Mouse (Mus musculus) CH12.LX (cell line): ENCODE measurements around the gene Pdcd1.

Experiments
- CTCF ChIP-seq, 2 experiments: IDR thresholded peaks in 1 of 2; conservative IDR thresholded peaks in 1 of 2; 2 replicates each; pipeline ENCODE4 v1.5.1; 2011 to 2012; ENCODE audit warnings: low read depth in 2 of 2, low read length in 2 of 2, improper control_type of control experiment in 1 of 2, inconsistent platforms in 1 of 2, mild to moderate bottlenecking in 1 of 2, moderate library complexity in 1 of 2
- ELF1 ChIP-seq: IDR thresholded peaks from 2 replicates; pipeline ENCODE4 v1.6.1; 2014; ENCODE audit warnings: low read depth, mild to moderate bottlenecking, inconsistent platforms, low read length, improper control_type of control experiment
- IRF4 ChIP-seq: IDR thresholded peaks from 2 replicates; pipeline ENCODE4 v1.6.1; 2014; ENCODE audit warnings: low read depth, mild to moderate bottlenecking, inconsistent platforms, low read length, improper control_type of control experiment
- MAX ChIP-seq: IDR thresholded peaks from 2 replicates; pipeline ENCODE4 v1.6.1; 2011; ENCODE audit warnings: low read length, improper control_type of control experiment
- MEF2A ChIP-seq: IDR thresholded peaks from 2 replicates; pipeline ENCODE4 v1.6.1; 2014; ENCODE audit warnings: low read depth, mild to moderate bottlenecking, inconsistent platforms, low read length, improper control_type of control experiment, borderline replicate concordance
- POLR2A ChIP-seq: IDR thresholded peaks from 2 replicates; pipeline ENCODE4 v1.6.1; 2011; ENCODE audit warnings: low read depth, mild to moderate bottlenecking, improper control_type of control experiment, low read length
- SMC3 ChIP-seq: IDR thresholded peaks from 2 replicates; pipeline ENCODE4 v1.6.1; 2011; ENCODE audit warnings: low read depth, low read length, improper control_type of control experiment
- ZKSCAN1 ChIP-seq: IDR thresholded peaks from 2 replicates; pipeline ENCODE4 v1.6.1; 2012; ENCODE audit warnings: low read depth, inconsistent platforms, low read length, improper control_type of control experiment, borderline replicate concordance

DNA sequence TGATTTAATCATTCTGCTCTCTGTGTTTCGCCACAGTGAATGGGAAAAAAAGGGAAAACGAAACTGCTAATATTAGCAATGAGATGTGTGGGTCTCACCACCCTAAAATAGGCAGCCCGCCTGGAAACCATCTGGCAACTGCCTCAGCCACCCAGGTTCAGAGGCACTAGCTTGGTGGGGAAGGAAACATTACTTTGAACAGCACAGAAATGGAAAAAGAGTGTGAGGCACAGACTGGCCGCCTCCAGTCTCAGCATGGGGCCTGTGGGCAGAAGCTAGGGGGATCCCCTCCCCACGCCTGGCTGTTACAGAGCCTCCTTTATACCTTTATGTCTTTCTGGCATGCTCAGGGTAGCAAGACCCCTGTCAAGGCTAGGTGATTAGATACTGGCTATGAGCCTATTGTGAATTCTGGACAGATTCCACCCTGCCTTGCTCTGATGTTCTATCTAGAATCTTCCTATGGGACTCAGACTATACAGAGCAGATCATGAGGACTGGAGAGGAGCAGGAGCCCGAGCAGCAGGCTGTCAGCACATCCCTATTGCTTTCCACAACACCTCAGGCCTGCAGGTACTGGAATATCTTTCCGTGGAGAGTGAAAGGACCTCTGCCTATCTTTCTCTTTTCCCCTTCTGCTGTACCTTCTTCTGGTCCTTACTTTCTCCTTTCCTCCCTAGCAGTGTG lies 1.3 kb upstream of the Pdcd1 start:
- no peak for TF ChIP-seq POLR2A
- peak; percentile 99 for TF ChIP-seq MEF2A
- no peak for TF ChIP-seq ZKSCAN1
- no peak for TF ChIP-seq CTCF (conservative IDR thresholded peaks at IDR 0.05 in 1 of 2, IDR thresholded peaks at IDR 0.05 in 1 of 2; ENCODE audit: low read depth in 2 of 2, low read length in 2 of 2)
- TF ChIP-seq SMC3 = no peak
- no peak for TF ChIP-seq MAX
- TF ChIP-seq ELF1 = no peak
- peak; percentile 93 for TF ChIP-seq IRF4
